Mouse (Mus musculus): ENCODE results near the gene Espn. TPM values are rescaled to one million over a fixed set of nuclear protein-coding genes. Genes with fewer than 3 reads are reported as not detected.
A peak's percentile ranks its signal among the peaks of the same experiment; 100 is the strongest.

Espn gene
- polyA plus RNA-seq, 1 experiment from 2014 or later: 11.5 TPM

DNA sequence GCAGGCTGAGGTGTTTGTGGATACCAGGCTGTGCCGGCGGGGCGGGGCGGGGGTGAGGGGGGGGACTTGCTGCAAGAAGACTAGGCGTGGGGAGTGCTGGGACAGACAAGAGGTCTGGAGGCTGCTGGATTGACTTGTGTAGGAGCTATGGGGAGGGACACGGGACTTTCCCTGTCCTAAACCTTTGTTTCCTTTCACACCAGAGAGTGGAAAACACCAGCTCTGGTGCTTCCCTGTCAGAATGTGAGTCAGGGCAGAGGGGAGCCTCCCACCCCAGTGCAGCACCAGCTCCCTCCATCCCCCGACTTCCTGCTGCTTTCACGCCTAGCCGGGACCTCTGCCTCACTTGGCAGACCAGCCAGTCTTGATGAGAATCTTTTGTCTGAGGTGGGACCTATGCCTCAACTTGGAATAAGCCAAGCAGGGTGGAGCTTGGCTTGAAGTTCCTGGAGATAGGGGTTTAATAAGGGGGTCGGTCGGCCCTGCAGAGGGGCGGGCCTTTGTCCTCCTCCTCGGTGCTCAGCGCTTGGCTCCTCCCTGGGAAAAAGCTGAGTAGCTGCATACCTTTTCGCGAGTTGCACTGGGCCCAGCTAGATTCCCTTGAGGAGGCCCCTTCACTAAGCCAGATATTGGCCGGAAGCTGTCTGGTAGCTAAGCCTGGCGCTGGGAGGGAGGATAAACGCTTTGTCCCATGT, 33.5 kb upstream of the Espn start:
- Histone ChIP-seq H3K4me2 (peak overlapping the region; percentile 61), H3K9ac (peak overlapping the region; percentile 50), H3K4me1 (ENCODE audit: insufficient read depth) (peaks cover 19% of the 10 kb centered on the region), H3K9me3 (ENCODE audit: low read depth, low read length) (no peaks in the 10 kb centered on the region), H3K27me3 (ENCODE audit: insufficient read depth, low read length) (no peaks in the 10 kb centered on the region), H3K27ac (ENCODE audit: low read depth) (peak overlapping the region; percentile 95), H3K4me3 (ENCODE audit: low read depth, low read length) (peak overlapping the region; percentile 32), H3K36me3 (ENCODE audit: insufficient read depth) (no peaks in the 10 kb centered on the region)
- WGBS: 3% methylated on average over 19 of the region's 19 CpGs
- TF ChIP-seq CTCF (IDR thresholded peaks at IDR 0.05; ENCODE audit: low read depth): no peak
- peak; percentile 78 for ATAC-seq (ENCODE audit: insufficient read depth)
- peak; percentile 85 for DNase-seq

DNA sequence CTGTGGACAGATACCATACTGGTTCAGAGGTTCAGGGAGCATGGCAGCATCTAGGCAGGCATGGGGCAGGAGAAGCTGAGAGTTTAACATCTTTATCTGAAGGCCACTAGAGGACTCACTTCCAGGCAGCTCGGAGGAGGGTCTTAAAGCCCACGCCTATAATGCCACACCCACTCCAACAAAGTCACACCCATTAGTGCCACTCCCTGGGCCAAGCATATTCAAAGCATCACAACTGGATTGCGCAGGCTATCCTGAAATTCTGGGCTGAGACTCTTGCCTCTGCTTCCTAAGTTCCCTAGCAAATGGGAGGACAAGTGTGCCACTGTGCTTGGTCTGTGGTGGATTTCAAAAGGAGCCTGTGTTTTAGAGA, 33.0 kb upstream of the Espn start:
- DNase-seq (peak; percentile 84), ATAC-seq (ENCODE audit: insufficient read depth) (peak; percentile 77)
- Histone ChIP-seq H3K4me3 (ENCODE audit: low read depth, low read length) (peak overlapping the region; percentile 32; the same call in 1 of the 2 replicates), H3K9me3 (ENCODE audit: low read depth, low read length) (no peaks in the 10 kb centered on the region), H3K4me1 (ENCODE audit: insufficient read depth) (peaks cover 19% of the 10 kb centered on the region), H3K4me2 (peak overlapping the region; percentile 61), H3K36me3 (ENCODE audit: insufficient read depth) (no peaks in the 10 kb centered on the region), H3K27me3 (ENCODE audit: insufficient read depth, low read length) (no peaks in the 10 kb centered on the region; the same call in 1 of the 2 replicates), H3K27ac (ENCODE audit: low read depth) (peak overlapping the region; percentile 95), H3K9ac (peak overlapping the region; percentile 50; the same call in 1 of the 2 replicates)
- 5% methylated on average over 3 of the region's 3 CpGs for WGBS
- TF ChIP-seq CTCF (IDR thresholded peaks at IDR 0.05; ENCODE audit: low read depth): peak; percentile 63

DNA sequence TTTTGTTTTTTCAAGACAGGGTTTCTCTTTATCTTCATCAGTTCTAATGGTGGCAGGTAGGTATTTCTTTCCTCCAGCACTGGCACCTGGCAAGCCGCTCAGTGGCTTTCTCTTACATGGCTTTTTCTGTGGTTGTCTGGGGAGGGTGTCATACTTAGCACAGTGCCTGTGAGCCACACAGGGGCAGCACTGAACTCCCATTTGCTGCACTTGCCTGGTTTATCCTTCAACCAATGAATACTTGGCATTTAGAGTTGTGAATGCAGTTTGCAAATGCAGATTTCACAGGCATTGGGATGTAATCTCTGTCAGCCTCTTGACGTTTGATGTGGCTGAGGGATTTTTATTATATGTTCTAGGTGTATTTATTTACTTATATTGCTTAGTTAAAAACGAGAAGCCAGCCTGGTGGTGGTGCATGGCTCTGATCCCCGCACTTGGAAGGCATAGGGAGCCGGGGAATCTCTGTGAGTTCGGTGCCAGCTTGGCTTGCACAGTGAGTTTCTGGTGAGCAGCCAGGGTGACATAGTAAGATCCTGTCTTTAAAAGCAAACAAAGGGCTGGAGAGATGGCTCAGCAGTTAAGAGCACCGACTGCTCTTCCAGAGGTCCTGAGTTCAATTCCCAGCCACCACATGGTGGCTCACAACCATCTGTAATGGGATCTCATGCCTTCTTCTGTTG, 32.3 kb upstream of the Espn start:
- 58% methylated on average over 7 of the region's 7 CpGs for WGBS
- H3K27me3 ChIP-seq (ENCODE audit: insufficient read depth, low read length): peaks cover under 1% of the 10 kb centered on the region; the same call in 1 of the 2 replicates
- no peak overlapping the region for H3K27ac ChIP-seq (ENCODE audit: low read depth)
- H3K4me3 ChIP-seq (ENCODE audit: low read depth, low read length): no peak overlapping the region
- H3K9me3 ChIP-seq (ENCODE audit: low read depth, low read length): no peaks in the 10 kb centered on the region
- H3K4me2 ChIP-seq: no peak overlapping the region
- H3K4me1 ChIP-seq (ENCODE audit: insufficient read depth): peaks cover 19% of the 10 kb centered on the region
- peak; percentile 29 for TF ChIP-seq CTCF (IDR thresholded peaks at IDR 0.05; ENCODE audit: low read depth)
- ATAC-seq (ENCODE audit: insufficient read depth) (no peak), DNase-seq (no peak)
- H3K36me3 ChIP-seq (ENCODE audit: insufficient read depth): no peaks in the 10 kb centered on the region
- H3K9ac ChIP-seq: no peak overlapping the region

DNA sequence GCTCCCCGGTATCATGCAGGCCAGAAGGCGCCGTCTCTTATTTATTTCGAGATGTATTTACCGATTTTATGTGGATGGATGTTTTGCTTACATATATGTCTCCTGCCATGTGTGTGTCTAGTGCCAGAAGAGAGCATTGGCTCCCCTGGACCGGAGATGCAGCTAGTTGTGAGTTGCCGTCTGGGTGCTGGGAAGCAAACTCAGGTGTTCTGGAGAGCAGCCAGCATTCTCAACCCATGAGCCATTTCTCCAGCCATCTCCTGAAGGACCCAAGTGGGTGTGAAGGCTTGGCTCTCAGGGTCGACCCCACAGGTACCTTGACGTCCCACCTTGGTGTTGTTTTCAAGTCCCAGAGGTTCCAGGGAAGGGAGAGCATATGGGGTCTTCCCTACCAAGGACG, 30.0 kb upstream of the Espn start:
- Histone ChIP-seq H3K4me3 (ENCODE audit: low read depth, low read length) (no peak overlapping the region), H3K9ac (no peak overlapping the region), H3K4me1 (ENCODE audit: insufficient read depth) (peaks cover 21% of the 10 kb centered on the region), H3K36me3 (ENCODE audit: insufficient read depth) (no peaks in the 10 kb centered on the region), H3K27ac (ENCODE audit: low read depth) (no peak overlapping the region), H3K9me3 (ENCODE audit: low read depth, low read length) (no peaks in the 10 kb centered on the region), H3K4me2 (no peak overlapping the region), H3K27me3 (ENCODE audit: insufficient read depth, low read length) (peaks cover 10% of the 10 kb centered on the region; the same call in 1 of the 2 replicates)
- no peak for TF ChIP-seq CTCF (IDR thresholded peaks at IDR 0.05; ENCODE audit: low read depth)
- WGBS: 80% methylated on average over 10 of the region's 10 CpGs
- DNase-seq (no peak), ATAC-seq (ENCODE audit: insufficient read depth) (no peak)

DNA sequence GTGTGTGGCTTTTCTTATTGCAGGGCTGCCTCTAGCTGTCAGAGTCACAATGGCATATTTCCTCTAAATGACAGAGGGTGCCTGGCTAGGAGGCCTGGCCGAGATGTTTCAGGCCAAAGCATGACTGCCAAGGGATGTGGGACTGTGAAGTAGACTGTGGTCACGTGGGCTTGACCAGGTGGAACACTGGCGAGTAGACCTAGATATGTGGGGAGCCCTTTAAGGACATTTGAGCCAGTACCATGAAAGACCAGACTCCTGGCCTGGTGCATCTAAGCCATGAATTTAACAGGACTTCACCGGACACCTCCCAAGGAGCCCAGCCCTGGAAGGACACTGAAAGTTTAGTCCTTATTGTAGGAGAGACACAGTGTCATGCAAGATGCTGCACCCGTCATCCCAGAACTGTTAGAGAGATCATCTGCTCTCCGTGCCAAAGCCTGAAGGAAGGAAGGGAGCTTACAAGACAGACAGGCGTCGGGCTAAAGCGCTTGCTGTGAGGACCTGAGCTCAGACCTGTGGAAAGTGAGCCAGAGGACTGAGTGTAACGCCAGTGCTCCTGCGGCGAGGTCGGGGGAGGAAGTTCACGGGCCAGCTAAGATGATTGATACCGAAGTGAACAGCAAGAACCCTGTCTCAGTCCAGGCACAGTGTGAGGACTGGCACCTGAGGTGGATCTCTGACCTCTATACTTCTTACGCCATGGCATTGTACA, 27.9 kb upstream of the Espn start:
- no peaks in the 10 kb centered on the region for H3K9me3 ChIP-seq (ENCODE audit: low read depth, low read length)
- H3K4me1 ChIP-seq (ENCODE audit: insufficient read depth): 0 out of 2 replicates have a peak, but pooled peaks cover 3% of the 10 kb centered on the region
- no peak for ATAC-seq (ENCODE audit: insufficient read depth)
- H3K36me3 ChIP-seq (ENCODE audit: insufficient read depth): no peaks in the 10 kb centered on the region
- H3K27ac ChIP-seq (ENCODE audit: low read depth): no peak overlapping the region
- WGBS: 83% methylated on average over 16 of the region's 16 CpGs
- H3K27me3 ChIP-seq (ENCODE audit: insufficient read depth, low read length): peaks cover 14% of the 10 kb centered on the region; the same call in 1 of the 2 replicates
- DNase-seq: no peak
- no peak overlapping the region for H3K4me2 ChIP-seq
- no peak for TF ChIP-seq CTCF (IDR thresholded peaks at IDR 0.05; ENCODE audit: low read depth)
- H3K4me3 ChIP-seq (ENCODE audit: low read depth, low read length): no peak overlapping the region
- H3K9ac ChIP-seq: no peak overlapping the region

DNA sequence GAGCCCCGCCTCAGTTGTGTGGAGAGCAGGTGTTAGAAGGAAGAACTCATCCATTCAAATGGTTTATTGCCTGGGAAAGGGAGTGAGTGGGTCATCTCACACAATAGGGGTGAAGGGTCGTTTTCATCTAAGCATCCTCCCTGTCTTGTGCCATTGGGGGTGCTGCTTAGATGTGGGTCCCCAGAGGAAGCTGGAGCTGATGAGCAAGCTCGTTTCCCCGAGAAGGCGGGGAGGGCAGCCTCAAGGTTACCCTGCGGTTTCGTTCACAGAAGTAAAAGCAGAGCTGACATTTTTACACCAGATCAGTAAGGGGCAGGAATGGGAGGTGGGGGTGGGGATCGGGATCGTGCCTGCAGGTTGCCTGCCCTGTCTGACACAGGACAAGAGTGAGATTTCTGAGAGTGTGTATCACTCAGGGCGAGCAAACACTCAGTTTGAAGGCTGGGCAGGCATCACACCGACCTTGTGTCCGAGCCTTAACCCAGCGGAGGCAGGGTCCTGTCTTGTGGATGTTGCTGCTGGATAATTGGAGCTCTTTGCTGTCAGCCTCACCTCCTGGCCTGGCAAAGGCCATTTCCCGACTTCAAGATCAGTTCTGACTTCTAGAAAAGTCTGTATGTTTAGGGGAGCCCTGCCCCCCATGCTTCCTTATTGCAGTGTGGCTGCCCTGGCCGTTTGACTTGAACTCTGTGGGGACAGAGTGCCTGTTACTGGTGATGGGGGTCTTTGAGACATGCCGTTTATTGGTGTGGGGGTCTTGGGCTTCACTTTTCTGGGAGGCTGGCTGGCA, 26.9 kb upstream of the Espn start:
- Histone ChIP-seq H3K4me1 (ENCODE audit: insufficient read depth) (0 out of 2 replicates have a peak, but pooled peaks cover 3% of the 10 kb centered on the region), H3K27me3 (ENCODE audit: insufficient read depth, low read length) (peaks cover 14% of the 10 kb centered on the region; the same call in 1 of the 2 replicates), H3K36me3 (ENCODE audit: insufficient read depth) (no peaks in the 10 kb centered on the region), H3K27ac (ENCODE audit: low read depth) (no peak overlapping the region), H3K4me2 (peak overlapping the region; percentile 71), H3K9me3 (ENCODE audit: low read depth, low read length) (no peaks in the 10 kb centered on the region), H3K4me3 (ENCODE audit: low read depth, low read length) (peak overlapping the region; percentile 63), H3K9ac (peak overlapping the region; percentile 53)
- TF ChIP-seq CTCF (IDR thresholded peaks at IDR 0.05; ENCODE audit: low read depth): no peak
- no peak for ATAC-seq (ENCODE audit: insufficient read depth)
- no peak for DNase-seq
- WGBS: 27% methylated on average over 16 of the region's 16 CpGs

Measured in lung, embryonic 14.5 days (tissue).